Mouse (Mus musculus): ENCODE measurements around the gene Mif. TPM values are rescaled to one million over a fixed set of nuclear protein-coding genes. Genes with fewer than 3 reads are reported as not detected.

Gene Mif
- polyA plus RNA-seq, 1 experiment: 1,146 TPM

GRCm38 (mm10) chr10:75880351-75880750, 20.3 kb upstream of the Mif start:
- no peak for TF ChIP-seq POLR2A (IDR thresholded peaks at IDR 0.05; ENCODE audit: extremely low read depth, insufficient read depth, low read length)
- no peak overlapping the region for H3K27ac ChIP-seq (ENCODE audit: insufficient read depth, low read length)
- no peak overlapping the region for H3K4me3 ChIP-seq (ENCODE audit: insufficient read depth, low read length)
- H3K4me1 ChIP-seq (ENCODE audit: control insufficient read depth, insufficient read depth, low read length): no peaks in the 10 kb centered on the region

- Histone ChIP-seq H3K27ac (ENCODE audit: insufficient read depth, low read length) (no peak overlapping the region), H3K4me1 (ENCODE audit: control insufficient read depth, insufficient read depth, low read length) (no peaks in the 10 kb centered on the region), H3K4me3 (ENCODE audit: insufficient read depth, low read length) (no peak overlapping the region)
- no peak for TF ChIP-seq CTCF (IDR thresholded peaks at IDR 0.05; ENCODE audit: extremely low read depth, insufficient read depth, low read length)
- TF ChIP-seq POLR2A (IDR thresholded peaks at IDR 0.05; ENCODE audit: extremely low read depth, insufficient read depth, low read length): no peak
These were observed 18.8 kb upstream of the Mif start for GRCm38 (mm10) chr10:75878836-75879235.

DNA sequence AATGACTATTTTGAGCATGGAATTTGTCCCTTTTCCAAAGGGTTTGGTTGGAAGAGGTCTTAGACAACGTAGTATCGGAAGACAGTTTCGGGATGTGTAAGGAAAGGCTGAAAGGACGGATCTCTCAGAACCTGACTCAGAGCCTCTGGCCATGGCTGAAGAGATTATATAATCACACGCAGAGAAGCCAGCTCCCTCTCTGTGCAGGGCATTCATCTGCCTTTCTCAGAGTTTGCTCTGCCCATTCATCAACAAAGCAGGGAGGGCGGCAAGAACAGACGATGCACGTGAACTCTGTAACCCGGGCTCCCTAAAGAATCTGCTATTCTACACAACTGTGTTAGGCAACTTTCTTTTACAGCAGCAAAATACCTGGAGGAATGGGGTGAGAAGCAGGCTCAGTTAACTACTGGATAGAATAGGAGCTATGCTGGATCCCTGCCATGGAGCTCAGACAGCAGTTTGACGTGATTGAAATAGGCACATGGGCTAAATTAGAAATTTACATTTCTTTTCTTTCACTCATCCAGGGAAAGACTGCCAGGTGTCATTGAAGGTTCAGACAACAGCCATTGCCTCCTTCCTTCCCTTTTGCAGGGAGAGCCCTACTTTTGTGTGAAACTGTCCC, 13.6 kb upstream of the Mif start:
- Histone ChIP-seq H3K4me1 (ENCODE audit: control insufficient read depth, insufficient read depth, low read length) (0 out of 2 replicates have a peak, but pooled peaks cover 1% of the 10 kb centered on the region), H3K27ac (ENCODE audit: insufficient read depth, low read length) (peak overlapping the region; percentile 30; the same call in 1 of the 2 replicates), H3K4me3 (ENCODE audit: insufficient read depth, low read length) (no peak overlapping the region; the same call in 1 of the 2 replicates)
- TF ChIP-seq POLR2A (IDR thresholded peaks at IDR 0.05; ENCODE audit: extremely low read depth, insufficient read depth, low read length) (no peak), CTCF (IDR thresholded peaks at IDR 0.05; ENCODE audit: extremely low read depth, insufficient read depth, low read length) (no peak)

- Histone ChIP-seq H3K4me3 (ENCODE audit: insufficient read depth, low read length) (peak overlapping the region; percentile 30), H3K27ac (ENCODE audit: insufficient read depth, low read length) (peak overlapping the region; percentile 30; the same call in 1 of the 2 replicates), H3K4me1 (ENCODE audit: control insufficient read depth, insufficient read depth, low read length) (0 out of 2 replicates have a peak, but pooled peaks cover 1% of the 10 kb centered on the region)
- TF ChIP-seq POLR2A (IDR thresholded peaks at IDR 0.05; ENCODE audit: extremely low read depth, insufficient read depth, low read length) (0 out of 2 replicates have a peak, but pooled peaks have one; percentile 15), CTCF (IDR thresholded peaks at IDR 0.05; ENCODE audit: extremely low read depth, insufficient read depth, low read length) (no peak)
These were observed 13.0 kb upstream of the Mif start for GRCm38 (mm10) chr10:75872915-75873542.

DNA sequence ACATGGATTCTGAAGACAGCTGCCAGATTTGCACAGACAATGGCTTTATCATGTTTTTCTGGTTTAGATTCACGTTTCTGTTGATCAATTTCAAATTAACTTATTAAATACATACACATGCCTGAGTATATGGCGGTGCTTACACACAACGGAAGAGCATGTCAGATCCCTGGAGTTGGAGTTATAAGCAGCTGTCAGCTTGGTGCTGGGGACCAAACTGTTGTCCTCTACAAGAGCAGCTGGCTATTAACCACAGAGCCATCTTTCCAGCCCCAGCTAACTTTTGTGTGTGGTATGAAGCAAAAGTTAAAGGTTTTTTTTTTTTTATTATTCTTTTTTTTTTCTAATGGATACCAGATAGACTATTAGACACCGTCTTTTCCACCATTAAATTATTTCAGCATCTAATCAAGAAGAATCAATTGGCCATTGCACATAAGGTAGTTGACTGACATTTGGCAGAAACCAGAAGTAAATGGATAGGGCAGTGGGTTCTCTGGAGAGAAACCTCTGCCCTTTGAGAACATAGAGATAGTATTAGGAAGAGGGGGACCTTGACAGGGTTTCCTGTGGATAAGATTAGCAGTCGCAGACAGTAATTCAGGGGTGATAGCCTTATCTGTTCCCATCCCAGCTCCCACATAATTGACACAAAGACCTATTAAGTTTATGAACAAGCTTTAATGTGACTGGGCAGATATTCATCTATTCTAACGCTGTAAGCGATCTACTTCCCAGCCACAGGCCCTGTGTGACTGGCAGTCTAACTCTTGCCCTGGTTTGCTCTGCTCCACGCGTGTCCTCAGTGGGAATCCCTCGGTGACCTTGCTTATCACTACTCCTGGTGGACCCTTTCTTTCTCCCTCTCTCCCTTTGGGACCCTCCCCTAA, 12.2 kb upstream of the Mif start:
- TF ChIP-seq POLR2A (IDR thresholded peaks at IDR 0.05; ENCODE audit: extremely low read depth, insufficient read depth, low read length): no peak
- TF ChIP-seq CTCF (IDR thresholded peaks at IDR 0.05; ENCODE audit: extremely low read depth, insufficient read depth, low read length): no peak
- H3K27ac ChIP-seq (ENCODE audit: insufficient read depth, low read length): no peak overlapping the region; the same call in 1 of the 2 replicates

GRCm38 (mm10) chr10:75861587-75861986, 1.5 kb upstream of the Mif start:
- Histone ChIP-seq H3K4me1 (ENCODE audit: control insufficient read depth, insufficient read depth, low read length) (no peaks in the 10 kb centered on the region), H3K4me3 (ENCODE audit: insufficient read depth, low read length) (no peak overlapping the region), H3K27ac (ENCODE audit: insufficient read depth, low read length) (no peak overlapping the region)
- no peak for TF ChIP-seq POLR2A (IDR thresholded peaks at IDR 0.05; ENCODE audit: extremely low read depth, insufficient read depth, low read length)

More for the DNA sequence above, 12.2 kb upstream of the Mif start:
- 0 out of 2 replicates have a peak, but pooled peaks cover 1% of the 10 kb centered on the region for H3K4me1 ChIP-seq (ENCODE audit: control insufficient read depth, insufficient read depth, low read length)
- H3K4me3 ChIP-seq (ENCODE audit: insufficient read depth, low read length): peak overlapping the region; percentile 30

GRCm38 (mm10) chr10:75860746-75861145, 706 bp upstream of the Mif start:
- peak overlapping the region; percentile 86; the same call in 1 of the 2 replicates for H3K4me3 ChIP-seq (ENCODE audit: insufficient read depth, low read length)

GRCm38 (mm10) chr10:75859107-75859746, 813 bp downstream of the Mif start:
- no peak overlapping the region for H3K27ac ChIP-seq (ENCODE audit: insufficient read depth, low read length)
- peak overlapping the region; percentile 86 for H3K4me3 ChIP-seq (ENCODE audit: insufficient read depth, low read length)
- H3K4me1 ChIP-seq (ENCODE audit: control insufficient read depth, insufficient read depth, low read length): 0 out of 2 replicates have a peak, but pooled peaks cover 2% of the 10 kb centered on the region
- TF ChIP-seq CTCF (IDR thresholded peaks at IDR 0.05; ENCODE audit: extremely low read depth, insufficient read depth, low read length): no peak
- no peak for TF ChIP-seq POLR2A (IDR thresholded peaks at IDR 0.05; ENCODE audit: extremely low read depth, insufficient read depth, low read length)

More at GRCm38 (mm10) chr10:75860746-75861145, 706 bp upstream of the Mif start:
- TF ChIP-seq POLR2A (IDR thresholded peaks at IDR 0.05; ENCODE audit: extremely low read depth, insufficient read depth, low read length): no peak
- TF ChIP-seq CTCF (IDR thresholded peaks at IDR 0.05; ENCODE audit: extremely low read depth, insufficient read depth, low read length): no peak
- H3K4me1 ChIP-seq (ENCODE audit: control insufficient read depth, insufficient read depth, low read length): no peaks in the 10 kb centered on the region
- H3K27ac ChIP-seq (ENCODE audit: insufficient read depth, low read length): no peak overlapping the region

GRCm38 (mm10) chr10:75857598-75857997, 2.4 kb downstream of the Mif start:
- Histone ChIP-seq H3K4me1 (ENCODE audit: control insufficient read depth, insufficient read depth, low read length) (0 out of 2 replicates have a peak, but pooled peaks cover 2% of the 10 kb centered on the region), H3K27ac (ENCODE audit: insufficient read depth, low read length) (no peak overlapping the region), H3K4me3 (ENCODE audit: insufficient read depth, low read length) (no peak overlapping the region)
- TF ChIP-seq CTCF (IDR thresholded peaks at IDR 0.05; ENCODE audit: extremely low read depth, insufficient read depth, low read length): no peak
- TF ChIP-seq POLR2A (IDR thresholded peaks at IDR 0.05; ENCODE audit: extremely low read depth, insufficient read depth, low read length): no peak
